Comparison of ENCODE assay signal across 24 mouse cellular contexts in the genomic region with DNA sequence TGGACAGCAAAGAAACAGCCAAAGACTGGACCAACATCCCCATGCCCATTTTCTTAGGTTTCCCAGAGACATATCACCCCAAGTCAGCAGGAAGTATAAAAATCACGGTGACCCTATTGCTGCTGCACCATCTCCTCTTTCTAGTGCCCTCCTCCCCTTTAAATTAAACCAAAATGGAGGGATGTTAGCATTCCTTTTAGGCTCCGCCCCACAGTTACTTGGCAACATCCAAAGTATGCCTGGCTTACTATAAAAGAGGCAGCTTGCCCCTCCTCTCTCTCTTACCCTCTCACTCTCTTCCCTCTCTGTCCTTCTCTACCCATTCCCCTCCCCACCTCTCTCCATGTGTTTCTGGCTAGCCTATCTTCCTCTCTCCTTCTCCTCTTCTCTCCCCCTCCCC. TPM values are rescaled to one million over a fixed set of nuclear protein-coding genes. Genes with fewer than 3 reads are reported as not detected.
"Had no signal": no experiment of that assay in that cellular context is flagged by ENCODE, and none has a peak within 500 bp of the region (broad histone marks: within the 10 kb centered on the region; RNA-seq: fewer than 3 reads in every experiment).

No protein-coding gene starts in this region.

- H3K9ac ChIP-seq: forebrain, postnatal 0 days; heart, embryonic 12.5 days; hindbrain, embryonic 13.5 days; hindbrain, embryonic 15.5 days; intestine, embryonic 15.5 days; limb, embryonic 13.5 days; limb, embryonic 15.5 days; liver, embryonic 12.5 days; liver, embryonic 14.5 days had no signal

- H3K4me3 ChIP-seq: heart, adult 2 months; heart, embryonic 12.5 days; hindbrain, embryonic 13.5 days; hindbrain, embryonic 15.5 days; intestine, embryonic 15.5 days; layer of hippocampus, adult 2 months; left cerebral cortex, adult 2 months; limb, embryonic 13.5 days; limb, embryonic 15.5 days; liver, embryonic 12.5 days had no signal

- H3K27ac ChIP-seq: heart, adult 2 months; hindbrain, embryonic 13.5 days; hindbrain, embryonic 15.5 days; intestine, embryonic 15.5 days; layer of hippocampus, adult 2 months; left cerebral cortex, adult 2 months; limb, embryonic 13.5 days; limb, embryonic 15.5 days; liver, embryonic 12.5 days; liver, embryonic 14.5 days had no signal

- H3K27me3 ChIP-seq: heart, embryonic 12.5 days; hindbrain, embryonic 13.5 days; hindbrain, embryonic 15.5 days; intestine, embryonic 15.5 days; limb, embryonic 13.5 days; limb, embryonic 15.5 days; liver, embryonic 12.5 days had no signal

- ATAC-seq: forebrain, postnatal 0 days; inflammation-experienced regulatory T-cells, adult 6 months; intestine, embryonic 15.5 days; intestine, postnatal 0 days; liver, embryonic 12.5 days had no signal

- H3K36me3 ChIP-seq: heart, embryonic 12.5 days; hindbrain, embryonic 15.5 days; intestine, embryonic 15.5 days; limb, embryonic 15.5 days; liver, embryonic 12.5 days had no signal

- H3K9me3 ChIP-seq: intestine, embryonic 15.5 days; limb, embryonic 13.5 days; limb, embryonic 15.5 days had no signal

- H3K4me1 ChIP-seq: heart, embryonic 12.5 days; hindbrain, embryonic 13.5 days; hindbrain, embryonic 15.5 days; intestine, embryonic 15.5 days; limb, embryonic 13.5 days; limb, embryonic 15.5 days; liver, embryonic 12.5 days had no signal

- H3K4me2 ChIP-seq: heart, embryonic 12.5 days; hindbrain, embryonic 13.5 days; hindbrain, embryonic 15.5 days; intestine, embryonic 15.5 days; limb, embryonic 13.5 days; limb, embryonic 15.5 days; liver, embryonic 12.5 days had no signal

- DNase-seq: forebrain, postnatal 0 days; gastrocnemius, postnatal 14 days; heart, adult 2 months; heart, postnatal 10 days; heart, postnatal 4 days; kidney, adult 18-20 months; kidney, adult 8-10 months; kidney, postnatal 10 days; kidney, postnatal 25 days; kidney, postnatal 4 days; left cerebral cortex, postnatal 4 days had no signal

RNA-seq across cellular contexts. Expression of gene Cdkl4, which starts 9.2 kb away (rescaled TPM):
- total RNA-seq: heart, postnatal 10 days had no signal
- polyA plus RNA-seq: heart, embryonic 14.5 days had no signal
